Mouse (Mus musculus) myocyte (in vitro differentiated cells): ENCODE measurements around the gene Trim54. TPM values are rescaled to one million over a fixed set of nuclear protein-coding genes. Genes with fewer than 3 reads are reported as not detected.
A peak's percentile ranks its signal among the peaks of the same experiment; 100 is the strongest.

Source experiments
- H3K27me3 ChIP-seq: one replicate; pipeline ENCODE4 v1.6.1; 2011; ENCODE audit not compliant: control insufficient read depth, insufficient read depth, insufficient read length
- H3K36me3 ChIP-seq: one replicate; pipeline ENCODE4 v1.6.1; 2011; ENCODE audit not compliant: control insufficient read depth, insufficient read depth
- H3K4me2 ChIP-seq: one replicate; pipeline ENCODE4 v1.6.1; 2011; ENCODE audit warnings: low read depth, control low read depth
- H3K4me3 ChIP-seq: one replicate; pipeline ENCODE4 v1.5.1; 2011; ENCODE audit warnings: mild to moderate bottlenecking, control low read depth, moderate library complexity
- H3K79me2 ChIP-seq: one replicate; pipeline ENCODE4 v1.6.1; 2011; ENCODE audit not compliant: control insufficient read depth, insufficient read depth
- H3ac ChIP-seq: one replicate; pipeline ENCODE4 v1.6.1; 2011; ENCODE audit not compliant: control insufficient read depth, insufficient read length
- CEBPB ChIP-seq: IDR thresholded peaks from 2 replicates; pipeline ENCODE4 v1.6.1; 2011; ENCODE audit warnings: mild to moderate bottlenecking, moderate library complexity; ENCODE audit not compliant: poor library complexity, insufficient read depth, severe bottlenecking
- E2F4 ChIP-seq: IDR thresholded peaks from one replicate; pipeline ENCODE4 v1.6.1; 2011; ENCODE audit warnings: mild to moderate bottlenecking, control low read depth, moderate library complexity; ENCODE audit not compliant: insufficient read depth
- MAX ChIP-seq: IDR thresholded peaks from one replicate; pipeline ENCODE4 v1.6.1; 2011; ENCODE audit warnings: low read depth, mild to moderate bottlenecking, control low read depth
- MYOD1 ChIP-seq, 3 experiments: IDR thresholded peaks; one replicate each; pipeline ENCODE4 v1.6.1; 2011; ENCODE audit warnings: control low read depth in 2 of 3, low read depth in 2 of 3, mild to moderate bottlenecking in 2 of 3, moderate library complexity in 1 of 3; ENCODE audit not compliant: insufficient read length in 2 of 3, control insufficient read depth in 1 of 3
- MYOG ChIP-seq, 3 experiments: IDR thresholded peaks; one replicate each; pipeline ENCODE4 v1.6.1; 2011; ENCODE audit warnings: control low read depth in 2 of 3, low read depth in 2 of 3, mild to moderate bottlenecking in 2 of 3; ENCODE audit not compliant: insufficient read length in 2 of 3, control insufficient read depth in 1 of 3, insufficient read depth in 1 of 3
- POLR2A ChIP-seq: IDR thresholded peaks from one replicate; pipeline ENCODE4 v1.6.1; 2011; ENCODE audit warnings: low read depth, mild to moderate bottlenecking, control low read depth, moderate library complexity; ENCODE audit not compliant: insufficient read length
- POLR2AphosphoS2 ChIP-seq: IDR thresholded peaks from one replicate; pipeline ENCODE4 v1.6.1; 2011; ENCODE audit warnings: low read depth, control low read depth; ENCODE audit not compliant: insufficient read length
- REST ChIP-seq: IDR thresholded peaks from one replicate; pipeline ENCODE4 v1.6.1; 2011; ENCODE audit warnings: mild to moderate bottlenecking, control low read depth, moderate library complexity; ENCODE audit not compliant: insufficient read depth, insufficient read length
- SRF ChIP-seq: IDR thresholded peaks from one replicate; pipeline ENCODE4 v1.6.1; 2011; ENCODE audit warnings: low read depth; ENCODE audit not compliant: control insufficient read depth, insufficient read length
- TCF12 ChIP-seq: IDR thresholded peaks from one replicate; pipeline ENCODE4 v1.6.1; 2011; ENCODE audit warnings: mild to moderate bottlenecking, control low read depth; ENCODE audit not compliant: poor library complexity, insufficient read depth, severe bottlenecking
- TCF3 ChIP-seq: IDR thresholded peaks from one replicate; pipeline ENCODE4 v1.6.1; 2011; ENCODE audit warnings: low read depth, control low read depth; ENCODE audit not compliant: insufficient read length
- USF1 ChIP-seq: IDR thresholded peaks from one replicate; pipeline ENCODE4 v1.6.1; 2011; ENCODE audit warnings: low read depth, mild to moderate bottlenecking, control low read depth, moderate library complexity
- polyA plus RNA-seq: library from polyadenylated mRNA; unstranded; fragments of >200 nt; fragmentation: generic; extraction: Trizol; gene quantifications from one replicate; pipeline ENCODE4 v1.2.1, GENCODE M21; 2012; ENCODE audit warnings: missing spikeins

Trim54 gene
- 110 TPM for polyA plus RNA-seq

DNA sequence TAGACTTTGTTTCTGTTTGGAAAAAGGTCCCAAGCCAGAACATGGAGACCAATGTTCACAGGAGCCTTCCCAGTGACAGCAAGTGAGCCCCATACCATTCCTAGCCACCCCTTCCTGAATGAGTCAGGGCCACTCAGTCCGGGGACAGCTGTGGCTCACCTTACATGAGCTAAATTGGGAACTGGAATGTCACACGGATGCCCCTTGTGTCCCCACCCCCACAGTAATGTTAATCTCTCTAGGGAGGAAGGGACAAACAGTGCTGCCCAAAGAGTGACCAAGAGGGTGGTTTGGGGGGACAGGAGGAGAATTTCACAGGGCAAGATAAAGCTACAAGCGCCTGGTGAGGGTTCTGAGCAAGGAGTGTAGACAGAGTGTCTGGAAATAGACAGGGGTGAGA is at the start of gene Trim54:
Trim54 (plus strand) TSS at position 359 of the 400 bp plus-strand sequence.
- H3K4me3 ChIP-seq, result peak within 1 kb of the TSS; percentile 33
- peaks cover 9% of the 10 kb centered on the region for H3K79me2 ChIP-seq
- TF ChIP-seq TCF12, result peak; percentile 30
- TF ChIP-seq TCF3, result no peak
- TF ChIP-seq SRF, result no peak
- TF ChIP-seq POLR2A, result peak; percentile 11
- TF ChIP-seq MYOG (IDR thresholded peaks at IDR 0.05; ENCODE audit: control insufficient read depth in 1 of 3, insufficient read depth in 1 of 3, insufficient read length in 2 of 3, low read depth in 2 of 3), result peak; percentile 56 to 96 (median 90)
- TF ChIP-seq MAX, result no peak
- peak; percentile 11 to 90 (median 64) for TF ChIP-seq MYOD1 (IDR thresholded peaks at IDR 0.05; ENCODE audit: control insufficient read depth in 1 of 3, insufficient read length in 2 of 3, low read depth in 2 of 3)
- peak within 1 kb of the TSS; percentile 55 for H3K4me2 ChIP-seq
- H3K36me3 ChIP-seq, result no peaks in the 10 kb centered on the region
- no peak within 1 kb of the TSS for H3ac ChIP-seq
- no peaks in the 10 kb centered on the region for H3K27me3 ChIP-seq

DNA sequence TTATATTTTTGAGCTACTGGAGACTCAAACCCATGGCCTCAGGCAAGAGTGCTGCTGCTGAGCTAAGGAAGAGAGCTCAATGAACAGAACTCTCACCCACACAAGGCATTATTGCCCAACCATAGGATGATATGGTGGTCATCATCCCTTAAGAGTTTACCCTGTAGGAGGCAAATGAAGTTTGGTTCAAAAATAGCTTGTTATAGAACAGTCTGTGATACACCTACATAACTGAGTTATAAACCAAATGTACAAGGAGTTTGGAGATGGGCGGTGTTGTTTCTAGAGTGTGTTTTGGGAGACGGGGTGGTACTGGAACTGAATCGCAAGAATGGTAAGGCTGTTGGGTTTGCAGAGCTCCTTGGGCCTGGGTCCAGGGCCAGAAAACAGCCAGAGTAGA is 46.7 kb upstream of the Trim54 start:
- TF ChIP-seq CEBPB, result no peak
- TF ChIP-seq MYOD1 (IDR thresholded peaks at IDR 0.05; ENCODE audit: control insufficient read depth in 1 of 3, insufficient read length in 2 of 3, low read depth in 2 of 3), result no peak
- TF ChIP-seq TCF12, result no peak
- no peak for TF ChIP-seq REST
- TF ChIP-seq POLR2AphosphoS2, result no peak
- no peak for TF ChIP-seq TCF3
- no peak for TF ChIP-seq MYOG (IDR thresholded peaks at IDR 0.05; ENCODE audit: control insufficient read depth in 1 of 3, insufficient read depth in 1 of 3, insufficient read length in 2 of 3, low read depth in 2 of 3)
- TF ChIP-seq MAX, result no peak
- TF ChIP-seq USF1, result no peak
- no peak for TF ChIP-seq SRF
- TF ChIP-seq POLR2A, result no peak
- no peak for TF ChIP-seq E2F4
- Histone ChIP-seq H3K36me3 (peaks cover 6% of the 10 kb centered on the region), H3ac (no peak overlapping the region), H3K79me2 (no peaks in the 10 kb centered on the region), H3K4me3 (no peak overlapping the region), H3K27me3 (no peaks in the 10 kb centered on the region), H3K4me2 (no peak overlapping the region)

DNA sequence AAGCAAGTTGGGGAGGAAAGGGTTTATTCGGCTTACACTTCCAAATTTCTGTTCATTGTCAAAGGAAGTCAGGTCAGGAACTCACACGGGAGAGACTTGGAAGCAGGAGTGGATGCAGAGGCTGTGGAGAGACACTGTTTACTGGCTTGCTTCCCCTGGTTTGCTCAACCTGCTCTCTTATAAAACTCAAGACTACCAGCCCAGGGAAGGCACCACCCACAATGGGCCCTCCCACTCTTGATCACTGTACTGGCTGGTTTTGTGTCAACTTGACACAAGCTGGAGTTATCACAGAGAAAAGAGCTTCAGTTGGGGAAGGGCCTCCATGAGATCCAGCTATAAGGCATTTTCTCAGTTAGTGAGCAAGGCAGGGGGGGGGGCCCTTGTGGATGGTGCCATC is 45.5 kb upstream of the Trim54 start:
- Histone ChIP-seq H3K4me2 (no peak overlapping the region), H3K79me2 (no peaks in the 10 kb centered on the region), H3K36me3 (peaks cover 6% of the 10 kb centered on the region), H3ac (no peak overlapping the region), H3K27me3 (no peaks in the 10 kb centered on the region), H3K4me3 (no peak overlapping the region)
- no peak for TF ChIP-seq POLR2A
- no peak for TF ChIP-seq SRF
- no peak for TF ChIP-seq TCF12
- no peak for TF ChIP-seq E2F4
- no peak for TF ChIP-seq MYOG (IDR thresholded peaks at IDR 0.05; ENCODE audit: control insufficient read depth in 1 of 3, insufficient read depth in 1 of 3, insufficient read length in 2 of 3, low read depth in 2 of 3)
- no peak for TF ChIP-seq USF1
- no peak for TF ChIP-seq MAX
- TF ChIP-seq REST, result no peak
- no peak for TF ChIP-seq CEBPB
- no peak for TF ChIP-seq MYOD1 (IDR thresholded peaks at IDR 0.05; ENCODE audit: control insufficient read depth in 1 of 3, insufficient read length in 2 of 3, low read depth in 2 of 3)
- TF ChIP-seq POLR2AphosphoS2, result no peak
- no peak for TF ChIP-seq TCF3

DNA sequence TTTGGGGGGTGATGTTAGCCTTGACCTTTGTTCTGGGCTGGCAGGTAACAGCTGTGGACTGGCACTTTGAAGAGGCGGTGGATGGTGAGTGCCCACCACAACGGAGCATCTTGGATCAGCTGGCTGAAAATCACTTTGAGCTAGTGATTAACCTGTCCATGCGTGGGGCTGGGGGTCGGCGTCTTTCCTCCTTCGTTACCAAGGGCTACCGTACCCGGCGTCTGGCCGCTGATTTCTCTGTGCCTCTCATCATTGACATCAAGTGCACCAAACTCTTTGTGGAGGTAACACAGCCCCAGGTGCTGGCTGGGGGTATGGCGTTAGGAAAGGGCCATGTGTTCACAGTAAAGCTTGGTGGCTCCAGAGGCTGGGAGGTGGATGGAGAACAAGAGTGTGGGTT is 44.7 kb upstream of the Trim54 start:
- Histone ChIP-seq H3K4me2 (no peak overlapping the region), H3K27me3 (no peaks in the 10 kb centered on the region), H3K4me3 (no peak overlapping the region), H3ac (no peak overlapping the region), H3K36me3 (peaks cover 6% of the 10 kb centered on the region), H3K79me2 (no peaks in the 10 kb centered on the region)
- TF ChIP-seq E2F4, result no peak
- TF ChIP-seq MYOG (IDR thresholded peaks at IDR 0.05; ENCODE audit: control insufficient read depth in 1 of 3, insufficient read depth in 1 of 3, insufficient read length in 2 of 3, low read depth in 2 of 3), result no peak
- no peak for TF ChIP-seq CEBPB
- TF ChIP-seq POLR2A, result no peak
- no peak for TF ChIP-seq TCF3

DNA sequence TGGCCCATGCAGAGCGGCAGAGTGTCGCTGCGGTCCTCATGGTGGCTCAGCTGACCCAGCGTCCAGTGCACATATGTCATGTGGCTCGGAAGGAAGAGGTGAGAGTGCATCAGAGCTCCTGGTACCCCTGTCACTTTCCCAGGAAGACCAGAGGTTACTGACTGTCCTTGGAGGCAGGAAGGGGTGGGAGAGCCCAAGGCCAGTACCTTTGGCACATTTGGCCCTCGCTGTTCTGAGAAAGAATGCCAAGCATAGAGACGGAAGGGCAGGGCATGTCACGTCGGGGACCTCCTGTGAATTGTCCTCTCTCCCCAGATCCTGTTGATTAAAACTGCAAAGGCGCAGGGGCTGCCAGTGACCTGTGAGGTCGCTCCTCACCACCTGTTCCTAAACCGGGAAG is 43.3 kb upstream of the Trim54 start:
- TF ChIP-seq MYOG (IDR thresholded peaks at IDR 0.05; ENCODE audit: control insufficient read depth in 1 of 3, insufficient read depth in 1 of 3, insufficient read length in 2 of 3, low read depth in 2 of 3) (no peak), MAX (no peak), SRF (no peak), TCF3 (no peak), POLR2A (no peak)
- peaks cover 1% of the 10 kb centered on the region for H3K36me3 ChIP-seq
- no peaks in the 10 kb centered on the region for H3K79me2 ChIP-seq
- H3K4me3 ChIP-seq, result no peak overlapping the region
- H3ac ChIP-seq, result no peak overlapping the region
- H3K4me2 ChIP-seq, result no peak overlapping the region
- no peaks in the 10 kb centered on the region for H3K27me3 ChIP-seq
